Mouse (Mus musculus): ENCODE measurements around the gene Dclk2.

Dclk2 gene

GRCm38 (mm10) chr3:86797871-86798460 lies 122.7 kb downstream of the Dclk2 start:
- DNase-seq (ENCODE audit: low spot score) = no peak

DNA sequence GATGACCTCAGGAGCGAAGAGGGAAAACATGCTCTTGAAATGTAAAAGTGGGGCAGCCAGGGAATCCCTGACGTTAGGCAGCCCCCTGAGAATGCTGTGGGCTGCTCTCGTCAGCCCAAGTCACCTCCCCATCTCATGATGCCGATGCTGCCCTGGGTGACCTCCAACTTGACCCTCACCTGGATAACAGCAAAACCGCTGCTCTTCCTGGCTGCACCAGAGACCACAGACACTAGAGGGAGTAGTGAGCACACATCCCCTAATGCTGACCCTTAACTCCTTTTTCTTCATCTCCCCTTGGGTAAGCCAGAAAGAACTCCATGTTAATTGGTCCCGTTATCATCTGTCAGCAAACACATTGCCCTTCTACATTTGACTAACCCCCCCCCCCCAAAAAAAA lies 123.9 kb downstream of the Dclk2 start:
- no peak for DNase-seq (ENCODE audit: low spot score)

DNA sequence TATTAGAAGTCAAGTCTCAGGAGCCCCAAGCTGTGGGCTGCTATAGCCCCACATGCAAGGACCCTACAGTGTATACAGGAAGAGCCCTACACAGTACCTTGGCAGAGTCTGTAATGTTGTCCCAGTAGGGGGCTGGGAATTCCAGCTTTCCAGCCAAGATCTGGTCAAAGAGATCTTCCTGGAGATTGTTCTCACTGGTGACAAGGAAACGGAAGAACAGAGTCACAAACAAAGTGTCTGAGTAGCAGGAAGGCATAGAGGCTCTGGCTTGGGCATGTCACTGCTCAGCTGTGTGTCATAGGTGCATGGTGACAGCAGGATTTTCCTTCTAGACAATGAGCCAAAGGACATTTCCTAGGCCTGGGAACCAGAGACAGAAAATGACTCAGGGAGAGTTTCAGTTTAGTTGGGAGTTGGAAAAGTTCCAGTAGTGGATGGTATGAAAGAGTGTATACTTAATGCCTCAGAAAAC lies 126.9 kb downstream of the Dclk2 start:
- peak; percentile 74 for DNase-seq (ENCODE audit: low spot score)

DNA sequence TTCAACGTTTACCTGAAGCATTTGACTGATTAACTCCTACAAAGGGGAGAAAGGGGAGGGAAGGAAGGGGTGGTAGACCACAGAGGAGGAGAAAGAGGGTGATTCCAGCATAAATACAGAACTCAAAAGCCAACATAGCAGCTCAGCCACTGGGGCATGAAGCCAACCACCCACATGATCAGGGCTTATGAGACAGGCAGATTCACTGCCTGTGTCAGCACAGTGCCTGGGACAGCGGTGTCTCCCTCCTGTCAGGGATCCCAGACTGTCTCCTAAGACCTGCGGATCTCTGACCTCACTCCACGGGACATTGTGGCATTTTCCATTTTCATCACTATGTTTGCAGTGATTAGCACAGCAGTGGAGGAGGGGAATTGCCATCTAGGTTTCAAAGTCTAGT lies 127.4 kb downstream of the Dclk2 start:
- peak; percentile 56 for DNase-seq (ENCODE audit: low spot score)

DNA sequence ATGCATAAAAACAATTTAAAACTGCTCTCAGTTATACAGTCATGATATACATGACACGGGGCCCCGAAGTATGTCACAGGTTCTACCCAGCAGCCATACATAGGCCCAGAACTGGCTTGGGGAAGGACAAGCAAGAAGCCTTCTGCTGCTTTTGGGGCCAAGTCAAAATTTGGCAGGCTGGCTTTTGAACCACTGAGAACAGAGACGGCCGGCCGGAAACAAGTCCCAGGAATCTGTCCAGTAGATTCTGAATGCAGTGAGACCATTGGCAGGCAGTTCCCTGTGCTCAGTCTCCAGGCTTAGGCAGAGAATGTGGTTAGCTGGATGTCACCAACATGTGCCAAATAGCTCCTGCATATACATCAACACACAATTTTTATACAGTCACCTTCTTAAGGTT lies 130.9 kb downstream of the Dclk2 start:
- DNase-seq (ENCODE audit: low spot score) = peak; percentile 22

DNA sequence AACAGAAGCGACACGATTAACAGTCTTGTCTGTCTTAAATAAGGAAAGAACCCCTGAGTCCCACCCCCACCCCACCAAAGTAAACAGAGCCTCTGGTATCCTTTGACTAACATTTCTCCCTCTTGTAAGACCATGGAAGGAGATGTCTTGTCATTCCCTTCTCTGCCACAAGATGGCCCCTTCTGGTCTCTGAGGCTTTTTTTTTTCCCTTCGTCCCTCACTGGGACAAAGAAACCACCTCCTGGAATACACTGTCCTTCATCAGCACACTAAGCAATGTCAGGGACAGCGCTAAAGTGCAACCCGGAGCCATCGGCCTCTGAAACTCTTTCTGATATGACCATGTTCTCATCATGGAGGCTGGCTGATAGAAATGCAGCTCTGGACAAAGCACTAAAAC lies 131.9 kb downstream of the Dclk2 start:
- peak; percentile 78 for DNase-seq (ENCODE audit: low spot score)

DNA sequence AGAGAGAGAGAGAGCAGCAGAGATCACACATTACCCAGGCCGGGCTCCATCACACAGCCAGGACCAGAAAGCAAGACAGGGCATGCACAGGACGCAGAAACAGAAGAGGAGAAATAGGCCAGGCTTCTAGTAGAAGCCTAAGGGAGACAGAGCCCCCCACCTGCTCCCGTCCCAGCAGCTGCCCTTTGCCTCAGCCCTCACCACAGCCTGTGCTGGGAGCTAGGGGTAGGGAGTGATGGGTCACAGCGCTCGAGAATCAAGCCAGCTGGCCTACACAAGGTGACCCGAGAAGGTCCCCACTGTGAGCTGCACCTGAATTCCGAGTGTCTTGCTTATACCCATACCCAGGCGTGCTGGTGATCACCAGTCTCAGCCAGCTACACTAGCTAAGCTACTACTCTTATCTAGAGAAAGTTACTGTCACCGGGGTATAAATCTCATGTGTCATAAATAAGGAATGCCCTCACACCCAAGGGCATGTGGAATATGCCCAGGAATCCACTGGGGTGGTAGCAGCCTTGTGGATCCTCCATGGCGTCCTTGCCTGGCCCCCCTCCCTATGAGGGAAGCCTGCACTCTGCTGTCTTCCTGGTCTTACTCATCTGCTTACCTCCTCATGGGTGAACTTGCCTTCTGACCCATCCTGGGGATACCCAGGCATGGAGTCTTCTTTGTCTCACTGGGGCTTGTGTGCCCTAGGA lies 133.1 kb downstream of the Dclk2 start:
- DNase-seq (ENCODE audit: low spot score) = no peak

- peak; percentile 90 for DNase-seq (ENCODE audit: low spot score)
These were observed 133.8 kb downstream of the Dclk2 start for GRCm38 (mm10) chr3:86786845-86787351.

DNA sequence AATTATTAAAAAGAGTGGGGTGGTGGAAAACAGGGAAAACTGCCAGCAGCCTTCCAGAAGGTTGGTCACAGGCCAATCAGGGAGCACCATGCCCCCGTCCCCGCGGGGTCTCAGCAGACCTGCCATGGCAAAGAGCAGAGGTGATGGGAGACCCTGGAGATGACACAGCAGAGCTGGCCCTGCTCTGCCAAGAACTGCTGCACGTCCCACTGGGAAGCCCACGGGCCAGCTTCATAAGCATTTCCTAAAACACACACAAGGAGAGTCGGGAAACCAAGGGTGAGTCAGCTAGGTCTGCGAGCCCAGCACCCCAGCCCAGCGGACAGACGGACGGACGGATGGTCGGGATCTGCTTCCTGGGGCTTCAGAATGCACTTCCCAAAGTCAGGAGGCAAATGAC lies 134.4 kb downstream of the Dclk2 start:
- DNase-seq (ENCODE audit: low spot score) = no peak

DNA sequence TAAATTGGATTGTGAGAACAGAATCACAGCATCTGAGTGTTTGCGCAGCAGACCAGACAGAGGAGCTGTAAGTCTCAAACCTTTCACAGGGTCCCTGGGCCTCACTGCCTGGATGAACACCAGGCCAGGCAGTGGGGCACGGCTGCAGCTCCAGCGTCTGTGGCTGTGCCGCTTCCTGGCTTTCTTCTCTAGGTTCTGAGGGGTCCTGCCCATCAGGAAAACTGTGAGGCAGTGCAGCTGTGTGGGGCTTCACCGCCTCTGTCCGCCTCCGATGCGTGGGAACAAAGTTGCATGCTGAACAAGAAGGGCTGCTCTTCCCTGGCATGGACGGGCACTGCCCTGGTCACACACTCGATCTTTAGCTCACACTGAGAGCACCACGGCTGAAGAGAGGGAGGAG lies 135.7 kb downstream of the Dclk2 start:
- no peak for DNase-seq (ENCODE audit: low spot score)

DNA sequence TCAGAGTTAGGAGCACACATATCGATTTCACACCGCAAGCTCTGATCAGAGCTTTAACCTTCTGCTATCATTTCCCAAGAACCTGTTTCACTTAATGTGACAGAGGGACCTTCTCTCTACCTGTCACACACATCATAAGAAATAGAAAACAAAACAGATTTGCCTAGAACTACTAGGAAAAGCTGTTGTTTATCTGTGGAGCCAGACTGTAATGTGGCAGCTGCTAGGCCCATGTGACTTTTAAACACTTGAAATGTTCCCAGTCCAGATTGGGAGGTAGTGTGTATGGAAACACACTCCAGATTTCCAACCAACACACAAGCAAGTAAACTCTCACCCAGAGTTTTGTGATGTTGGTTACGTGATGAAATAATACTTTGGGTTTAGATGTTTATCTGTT lies 136.6 kb downstream of the Dclk2 start:
- no peak for DNase-seq (ENCODE audit: low spot score)

GRCm38 (mm10) chr3:86779704-86780103 lies 140.9 kb downstream of the Dclk2 start:
- DNase-seq (ENCODE audit: low spot score) = peak; percentile 53

GRCm38 (mm10) chr3:86775444-86775828 lies 145.2 kb downstream of the Dclk2 start:
- no peak for DNase-seq (ENCODE audit: low spot score)

DNA sequence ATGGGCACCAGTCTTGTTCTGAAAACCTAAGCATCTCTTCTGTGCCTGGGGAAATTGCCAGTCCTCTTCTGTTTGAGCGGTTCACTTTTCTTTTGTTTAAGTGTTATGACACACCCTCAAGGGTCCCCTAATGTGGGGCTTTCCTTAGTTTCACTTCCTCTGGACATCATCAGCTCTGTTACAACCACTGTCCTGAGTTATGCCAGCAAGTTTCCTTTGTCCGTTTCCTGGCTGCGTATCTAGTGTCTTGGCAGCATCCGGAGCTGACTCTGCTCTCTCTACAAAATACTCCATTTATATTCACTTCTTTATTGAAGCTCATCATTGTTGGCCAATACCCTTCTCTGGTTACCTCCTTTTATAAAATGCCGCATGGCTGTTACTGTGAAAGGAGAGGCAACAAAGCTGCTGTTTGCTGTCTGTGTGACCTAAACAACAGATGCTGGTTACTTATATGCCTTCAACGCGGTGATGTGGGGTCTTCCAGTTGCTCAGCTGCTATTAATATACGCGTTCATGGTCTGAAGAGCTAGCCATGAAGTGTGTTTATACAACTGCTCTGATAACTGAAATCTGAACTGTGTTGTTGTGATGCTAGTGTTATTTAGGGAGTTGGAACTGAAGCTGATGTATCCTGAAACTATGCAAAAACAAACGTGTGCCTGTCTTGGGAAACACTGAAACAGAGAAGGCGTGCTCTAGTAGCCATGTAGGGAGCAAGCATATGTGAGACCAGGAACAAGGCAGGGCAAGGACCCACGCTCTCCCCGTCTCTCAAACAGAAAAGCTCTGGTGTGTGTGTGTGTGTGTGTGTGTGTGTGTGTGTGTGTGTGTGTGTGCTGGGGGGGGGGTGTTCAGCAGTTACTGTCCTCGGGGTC lies 145.8 kb downstream of the Dclk2 start:
- DNase-seq (ENCODE audit: low spot score) = no peak

- no peak for DNase-seq (ENCODE audit: low spot score)
These were observed 151.7 kb downstream of the Dclk2 start for GRCm38 (mm10) chr3:86768969-86769368.

DNA sequence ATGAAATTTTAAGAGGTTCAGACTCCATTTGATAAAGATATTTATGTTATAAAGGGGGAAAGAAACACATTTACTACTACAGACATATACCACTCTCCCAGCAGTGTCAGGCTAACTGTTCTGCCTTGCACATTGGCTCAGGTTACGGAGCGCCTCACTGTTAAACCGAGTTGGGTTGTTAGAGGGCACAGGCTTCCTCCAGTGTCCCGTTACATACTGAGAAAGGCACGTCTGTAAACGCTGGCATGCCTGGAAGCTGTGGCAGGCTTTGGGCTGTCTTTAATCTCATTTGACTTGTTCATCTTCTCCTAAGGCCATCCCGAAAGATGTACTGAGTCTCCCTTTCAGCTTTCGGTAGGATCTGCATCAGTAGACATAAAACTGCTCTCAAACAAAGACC lies 152.1 kb downstream of the Dclk2 start:
- DNase-seq (ENCODE audit: low spot score) = no peak

DNA sequence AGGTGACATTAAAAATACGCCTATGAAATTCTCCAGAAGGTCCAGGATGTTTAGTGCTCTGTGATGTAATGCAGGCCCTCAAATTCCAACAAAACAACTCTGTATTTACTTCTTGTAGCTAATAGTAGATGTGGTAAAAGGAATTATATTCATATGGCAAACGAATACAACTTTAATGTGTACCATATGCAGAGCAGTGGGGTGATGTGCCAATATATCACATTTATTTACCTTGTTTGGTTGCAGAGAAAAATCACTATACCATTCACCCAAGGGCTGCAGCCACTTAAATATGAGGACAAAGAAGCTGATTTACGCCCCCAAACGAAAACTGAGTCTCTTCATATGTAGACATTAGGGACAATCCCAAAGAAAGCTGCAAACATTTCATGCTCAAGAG lies 158.2 kb downstream of the Dclk2 start:
- no peak for DNase-seq (ENCODE audit: low spot score)

GRCm38 (mm10) chr3:86762036-86762415 lies 158.6 kb downstream of the Dclk2 start:
- no peak for DNase-seq (ENCODE audit: low spot score)

- peak; percentile 87 for DNase-seq (ENCODE audit: low spot score)
These were observed 159.3 kb downstream of the Dclk2 start for GRCm38 (mm10) chr3:86761095-86762035.

- DNase-seq (ENCODE audit: low spot score) = no peak
These were observed 160.2 kb downstream of the Dclk2 start for GRCm38 (mm10) chr3:86760474-86760873.

- DNase-seq (ENCODE audit: low spot score) = no peak
These were observed 160.8 kb downstream of the Dclk2 start for GRCm38 (mm10) chr3:86759834-86760233.

GRCm38 (mm10) chr3:86759383-86759782 lies 161.3 kb downstream of the Dclk2 start:
- no peak for DNase-seq (ENCODE audit: low spot score)

Measured in adipocyte (in vitro differentiated cells).